Mouse (Mus musculus) embryonic facial prominence, embryonic 15.5 days (tissue): ENCODE data around the gene Sp8. TPM values are rescaled to one million over a fixed set of nuclear protein-coding genes. Genes with fewer than 3 reads are reported as not detected.

Source experiments
- ATAC-seq: fragments of 200-750 bp; cut with Nextera tagmentation; 2 replicates; pipeline ENCODE4 v1.8.0; 2017; ENCODE audit warnings: low read depth, moderate TSS enrichment; ENCODE audit not compliant: insufficient number of reproducible peaks, low FRiP score, low TSS enrichment
- H3K27ac ChIP-seq: fragments of 300-500 bp; sonication (generic); replicated peaks from 2 replicates; pipeline ENCODE4 v1.5.1; 2015; ENCODE audit warnings: mild to moderate bottlenecking, inconsistent platforms
- H3K27me3 ChIP-seq: fragments of 300-500 bp; sonication (generic); 2 replicates; pipeline ENCODE4 v1.6.1; 2015; ENCODE audit warnings: inconsistent platforms
- H3K36me3 ChIP-seq: fragments of 300-500 bp; sonication (generic); 2 replicates; pipeline ENCODE4 v1.6.1; 2015; ENCODE audit warnings: mild to moderate bottlenecking, inconsistent platforms
- H3K4me1 ChIP-seq: fragments of 300-500 bp; sonication (generic); 2 replicates; pipeline ENCODE4 v1.6.1; 2015; ENCODE audit warnings: inconsistent platforms
- H3K4me2 ChIP-seq: fragments of 300-500 bp; sonication (generic); replicated peaks from 2 replicates; pipeline ENCODE4 v1.6.1; 2015; ENCODE audit warnings: mild to moderate bottlenecking, inconsistent platforms
- H3K4me3 ChIP-seq: fragments of 300-500 bp; sonication (generic); replicated peaks from 2 replicates; pipeline ENCODE4 v1.5.1; 2015; ENCODE audit warnings: mild to moderate bottlenecking, inconsistent platforms
- H3K9ac ChIP-seq: fragments of 300-500 bp; sonication (generic); 2 replicates; pipeline ENCODE4 v1.6.1; 2015; ENCODE audit warnings: inconsistent platforms
- H3K9me3 ChIP-seq: fragments of 300-500 bp; sonication (generic); replicated peaks from 2 replicates; pipeline ENCODE4 v1.6.1; 2016; ENCODE audit warnings: inconsistent platforms
- WGBS: fragments of 180-500 bp; shearing (Covaris S2); methylation state at CpG from one replicate; pipeline ENCODE4 v1.1.7; 2015; 5-methylcytosine and 5-hydroxymethylcytosine counted together
- polyA plus RNA-seq: library from polyadenylated mRNA; unstranded; fragments of >200 nt; fragmentation: Nextera tagmentation; extraction: Ambion mirVana; gene quantifications from 2 replicates; pipeline ENCODE4 v1.2.1, GENCODE M21; 2015

Gene Sp8
- polyA plus RNA-seq, 1 experiment from 2014 or later: 4.8 TPM

- H3K4me2 ChIP-seq: no peak overlapping the region
- no peaks in the 10 kb centered on the region for H3K36me3 ChIP-seq
- H3K9ac ChIP-seq: no peak overlapping the region
- no peak overlapping the region for H3K27ac ChIP-seq
- no peak for ATAC-seq
- peaks cover 87% of the 10 kb centered on the region for H3K27me3 ChIP-seq
- no peaks in the 10 kb centered on the region for H3K9me3 ChIP-seq
- peaks cover 15% of the 10 kb centered on the region for H3K4me1 ChIP-seq
- no peak overlapping the region for H3K4me3 ChIP-seq
- whole genome bisulfite sequencing: 6% methylated on average over 5 of the region's 5 CpGs
These were observed 4.7 kb upstream of the Sp8 start for GRCm38 (mm10) chr12:118841381-118841922.

DNA sequence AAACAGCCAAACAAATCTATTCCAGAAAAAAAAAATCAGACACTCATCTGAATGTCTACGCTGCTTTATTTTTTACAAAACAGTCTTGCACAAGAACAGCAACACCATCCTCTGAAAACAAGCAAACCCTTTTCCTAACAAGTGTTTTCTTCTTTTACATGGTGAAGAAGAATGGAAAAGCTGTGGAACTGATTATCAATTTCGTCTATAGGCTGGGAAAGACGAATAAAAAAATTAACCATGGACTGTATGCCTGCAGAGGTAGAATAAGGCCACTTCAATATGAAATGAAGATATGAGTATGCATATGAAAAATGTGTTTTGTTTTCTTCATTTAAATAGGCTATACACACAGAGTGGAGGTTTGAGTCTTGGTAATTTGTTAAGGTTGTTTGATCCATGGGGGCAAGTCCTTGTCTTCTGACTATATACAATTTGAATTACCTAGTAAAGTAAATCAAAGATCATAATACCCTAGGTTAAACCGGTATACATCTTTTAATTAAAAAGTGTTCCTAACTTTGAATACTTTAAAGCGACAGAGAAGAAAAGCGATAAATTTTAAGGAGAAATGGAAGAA is 4.1 kb upstream of the Sp8 start:
- Histone ChIP-seq H3K4me3 (no peak overlapping the region), H3K27ac (no peak overlapping the region), H3K9me3 (no peaks in the 10 kb centered on the region), H3K27me3 (peaks cover 87% of the 10 kb centered on the region), H3K9ac (no peak overlapping the region), H3K4me1 (peaks cover 12% of the 10 kb centered on the region), H3K4me2 (no peak overlapping the region), H3K36me3 (no peaks in the 10 kb centered on the region)
- ATAC-seq: no peak
- 13% methylated on average over 6 of the region's 6 CpGs for WGBS

DNA sequence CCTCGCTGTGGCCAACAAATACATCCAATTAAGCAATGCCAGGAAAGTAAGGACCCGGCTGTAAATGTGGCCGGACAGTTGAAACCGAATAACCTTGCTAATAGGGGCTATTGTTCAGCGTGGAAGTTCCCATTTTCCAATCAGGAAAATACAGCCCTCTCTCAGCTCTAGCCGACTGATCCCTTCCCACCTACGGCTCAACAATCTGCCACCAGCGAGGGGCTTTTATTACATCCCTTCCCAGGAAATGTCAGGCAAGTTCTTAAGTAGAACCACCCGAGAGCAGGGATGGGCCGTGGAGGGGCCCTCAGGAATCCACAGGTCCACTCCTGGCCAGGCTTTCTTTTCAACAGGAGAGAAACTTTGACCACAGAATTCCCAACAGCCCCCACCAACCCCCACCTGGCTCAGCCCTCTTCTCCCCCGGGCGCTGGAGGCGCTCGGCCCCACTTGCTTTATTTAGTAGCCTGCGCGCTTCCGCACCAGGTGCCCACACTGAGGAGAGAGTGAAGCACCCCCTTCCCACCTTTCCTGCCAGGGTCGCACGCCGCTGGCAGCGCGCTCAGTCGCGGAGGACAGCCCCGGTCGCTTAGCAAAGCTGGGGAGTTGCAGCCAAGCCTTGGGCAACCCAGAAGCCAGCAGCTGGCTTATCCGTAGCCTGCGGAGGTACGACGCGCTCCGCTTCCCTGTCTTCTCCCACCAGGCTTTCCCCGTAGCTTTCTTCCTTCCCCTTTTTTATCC is 3.3 kb upstream of the Sp8 start:
- H3K27ac ChIP-seq: no peak overlapping the region

GRCm38 (mm10) chr12:118844111-118844510 is 2.0 kb upstream of the Sp8 start:
- no peaks in the 10 kb centered on the region for H3K36me3 ChIP-seq
- no peak overlapping the region for H3K4me2 ChIP-seq
- H3K4me3 ChIP-seq: no peak overlapping the region
- H3K9ac ChIP-seq: no peak overlapping the region
- H3K4me1 ChIP-seq: peaks cover 25% of the 10 kb centered on the region
- H3K9me3 ChIP-seq: no peaks in the 10 kb centered on the region
- no peak overlapping the region for H3K27ac ChIP-seq
- ATAC-seq: no peak
- peaks cover 88% of the 10 kb centered on the region for H3K27me3 ChIP-seq

More for the DNA sequence above, 3.3 kb upstream of the Sp8 start:
- WGBS: under 1% methylated on average over 33 of the region's 33 CpGs
- Histone ChIP-seq H3K4me1 (peaks cover 13% of the 10 kb centered on the region), H3K9me3 (no peaks in the 10 kb centered on the region), H3K4me2 (peak overlapping the region; percentile 26), H3K9ac (no peak overlapping the region), H3K36me3 (no peaks in the 10 kb centered on the region), H3K27me3 (peaks cover 87% of the 10 kb centered on the region), H3K4me3 (peak overlapping the region; percentile 11; the same call in 1 of the 2 replicates)
- peak; percentile 45; the same call in 1 of the 2 replicates for ATAC-seq

DNA sequence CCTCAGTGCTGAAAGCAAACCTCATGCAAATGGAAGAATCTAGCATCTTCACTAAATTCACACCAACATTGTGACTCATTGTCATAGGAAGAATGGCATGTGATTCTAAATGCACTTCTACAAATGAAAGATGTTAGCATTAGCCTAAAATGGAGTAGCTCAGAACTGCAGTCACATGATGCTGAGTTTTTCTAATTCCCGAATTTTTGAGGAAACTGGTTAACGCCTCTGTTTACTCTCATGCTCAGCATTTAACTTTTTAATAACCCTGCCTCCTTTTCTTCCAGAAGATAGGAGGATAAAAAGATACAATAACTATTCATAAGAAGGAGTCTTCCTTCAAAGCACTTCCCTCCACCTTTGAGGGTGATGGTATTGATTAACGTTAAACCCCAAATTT is 1.3 kb upstream of the Sp8 start:
- H3K27ac ChIP-seq: no peak overlapping the region
- ATAC-seq: no peak
- H3K9ac ChIP-seq: no peak overlapping the region
- H3K4me2 ChIP-seq: no peak overlapping the region
- peaks cover 30% of the 10 kb centered on the region for H3K4me1 ChIP-seq
- 6% methylated on average over 3 of the region's 3 CpGs for whole genome bisulfite sequencing
- H3K4me3 ChIP-seq: no peak overlapping the region
- H3K27me3 ChIP-seq: peaks cover 90% of the 10 kb centered on the region
- H3K9me3 ChIP-seq: no peaks in the 10 kb centered on the region
- H3K36me3 ChIP-seq: no peaks in the 10 kb centered on the region

- peaks cover 90% of the 10 kb centered on the region for H3K27me3 ChIP-seq
- no peaks in the 10 kb centered on the region for H3K9me3 ChIP-seq
- H3K4me1 ChIP-seq: peaks cover 30% of the 10 kb centered on the region
- 15% methylated on average over 3 of the region's 3 CpGs for WGBS
- H3K4me3 ChIP-seq: no peak overlapping the region
- no peak overlapping the region for H3K27ac ChIP-seq
- no peak overlapping the region for H3K9ac ChIP-seq
- H3K36me3 ChIP-seq: no peaks in the 10 kb centered on the region
- no peak overlapping the region for H3K4me2 ChIP-seq
- no peak for ATAC-seq
These were observed 778 bp upstream of the Sp8 start for GRCm38 (mm10) chr12:118845351-118845750.

- H3K27ac ChIP-seq: no peak overlapping the region; the same call in 1 of the 2 replicates
- H3K36me3 ChIP-seq: no peaks in the 10 kb centered on the region
- no peaks in the 10 kb centered on the region for H3K9me3 ChIP-seq
- peak overlapping the region; percentile 56 for H3K4me2 ChIP-seq
- H3K9ac ChIP-seq: no peak overlapping the region
- WGBS: under 1% methylated on average over 59 of the region's 59 CpGs
- H3K4me3 ChIP-seq: peak overlapping the region; percentile 42
- peaks cover 81% of the 10 kb centered on the region for H3K27me3 ChIP-seq
- peak; percentile 30; the same call in 1 of the 2 replicates for ATAC-seq
- H3K4me1 ChIP-seq: peaks cover 30% of the 10 kb centered on the region
These were observed 656 bp downstream of the Sp8 start for GRCm38 (mm10) chr12:118846649-118847321.

GRCm38 (mm10) chr12:118847381-118847780 is 1.3 kb downstream of the Sp8 start:
- Histone ChIP-seq H3K9ac (no peak overlapping the region), H3K4me1 (peaks cover 30% of the 10 kb centered on the region), H3K4me3 (peak overlapping the region; percentile 42), H3K4me2 (peak overlapping the region; percentile 56), H3K36me3 (no peaks in the 10 kb centered on the region), H3K27me3 (peaks cover 86% of the 10 kb centered on the region), H3K27ac (peak overlapping the region; percentile 2; the same call in 1 of the 2 replicates), H3K9me3 (no peaks in the 10 kb centered on the region)
- no peak for ATAC-seq
- under 1% methylated on average over 17 of the region's 17 CpGs for WGBS

GRCm38 (mm10) chr12:118847861-118848495 is 1.8 kb downstream of the Sp8 start:
- ATAC-seq: no peak
- H3K36me3 ChIP-seq: no peaks in the 10 kb centered on the region
- no peak overlapping the region for H3K9ac ChIP-seq
- H3K4me1 ChIP-seq: peaks cover 27% of the 10 kb centered on the region
- H3K4me2 ChIP-seq: peak overlapping the region; percentile 47
- H3K27me3 ChIP-seq: peaks cover 84% of the 10 kb centered on the region
- H3K4me3 ChIP-seq: peak overlapping the region; percentile 42
- H3K9me3 ChIP-seq: no peaks in the 10 kb centered on the region
- no peak overlapping the region for H3K27ac ChIP-seq
- 2% methylated on average over 22 of the region's 23 CpGs for WGBS

- ATAC-seq: peak; percentile 56; the same call in 1 of the 2 replicates
- no peak overlapping the region for H3K27ac ChIP-seq
- peaks cover 85% of the 10 kb centered on the region for H3K27me3 ChIP-seq
- H3K9me3 ChIP-seq: no peaks in the 10 kb centered on the region
- H3K4me2 ChIP-seq: peak overlapping the region; percentile 47
- under 1% methylated on average over 80 of the region's 80 CpGs for WGBS
- peak overlapping the region; percentile 42 for H3K4me3 ChIP-seq
- H3K9ac ChIP-seq: no peak overlapping the region
- no peaks in the 10 kb centered on the region for H3K36me3 ChIP-seq
- peaks cover 25% of the 10 kb centered on the region for H3K4me1 ChIP-seq
These were observed 2.5 kb downstream of the Sp8 start for GRCm38 (mm10) chr12:118848496-118849202.
